Mouse (Mus musculus): ENCODE data around the gene Pigyl. TPM values are rescaled to one million over a fixed set of nuclear protein-coding genes. Genes with fewer than 3 reads are reported as not detected.
A peak's percentile ranks its signal among the peaks of the same experiment; 100 is the strongest.
"Not testable (repeated sequence)": the region's sequence is repeated elsewhere in the genome, so short reads cannot be mapped to it uniquely, and the experiment has no call there.

The Pigyl gene
- polyA plus RNA-seq, 1 experiment from 2014 or later: 87.5 TPM

- Histone ChIP-seq H3K27ac (no peak overlapping the region), H3K4me1 (no peaks in the 10 kb centered on the region), H3K4me2 (no peak overlapping the region), H3K9ac (no peak overlapping the region), H3K36me3 (ENCODE audit: poor library complexity, severe bottlenecking) (no peaks in the 10 kb centered on the region), H3K27me3 (no peaks in the 10 kb centered on the region), H3K4me3 (no peak overlapping the region), H3K9me3 (replicated peaks) (no peaks in the 10 kb centered on the region; the same call in 1 of the 2 replicates)
- 86% methylated on average over 8 of the region's 8 CpGs for WGBS
- ATAC-seq: no peak
These were observed 12.2 kb upstream of the Pigyl start for GRCm38 (mm10) chr9:22144304-22144965.

- 84% methylated on average over 20 of the region's 20 CpGs for WGBS
- H3K9me3 ChIP-seq (replicated peaks): no peaks in the 10 kb centered on the region; the same call in 1 of the 2 replicates
- ATAC-seq: no peak
- no peak overlapping the region for H3K4me2 ChIP-seq
- H3K27ac ChIP-seq: no peak overlapping the region
- no peak overlapping the region for H3K9ac ChIP-seq
- no peaks in the 10 kb centered on the region for H3K4me1 ChIP-seq
- H3K27me3 ChIP-seq: no peaks in the 10 kb centered on the region
- no peaks in the 10 kb centered on the region for H3K36me3 ChIP-seq (ENCODE audit: poor library complexity, severe bottlenecking)
- H3K4me3 ChIP-seq: no peak overlapping the region
These were observed 7.0 kb upstream of the Pigyl start for GRCm38 (mm10) chr9:22149426-22150248.

- not testable (repeated sequence) for ATAC-seq; H3K4me1 ChIP-seq; H3K9ac ChIP-seq; H3K4me3 ChIP-seq; H3K36me3 ChIP-seq (ENCODE audit: poor library complexity, severe bottlenecking); H3K9me3 ChIP-seq (replicated peaks); H3K27me3 ChIP-seq; H3K4me2 ChIP-seq; H3K27ac ChIP-seq
- WGBS: 89% methylated on average over 7 of the region's 7 CpGs
These were observed 6.4 kb upstream of the Pigyl start for GRCm38 (mm10) chr9:22150249-22150693.

GRCm38 (mm10) chr9:22150946-22151345 is 5.7 kb upstream of the Pigyl start:
- ATAC-seq: no peak
- H3K27me3 ChIP-seq: no peaks in the 10 kb centered on the region
- H3K36me3 ChIP-seq (ENCODE audit: poor library complexity, severe bottlenecking): no peaks in the 10 kb centered on the region
- no peak overlapping the region for H3K4me2 ChIP-seq
- H3K4me1 ChIP-seq: 0 out of 2 replicates have a peak, but pooled peaks cover 4% of the 10 kb centered on the region
- H3K27ac ChIP-seq: no peak overlapping the region
- no peaks in the 10 kb centered on the region; the same call in 1 of the 2 replicates for H3K9me3 ChIP-seq (replicated peaks)
- no peak overlapping the region for H3K9ac ChIP-seq
- H3K4me3 ChIP-seq: no peak overlapping the region
- WGBS: 83% methylated on average over 2 of the region's 2 CpGs

- H3K9ac ChIP-seq: no peak overlapping the region
- 90% methylated on average over 3 of the region's 3 CpGs for WGBS
- peaks cover 18% of the 10 kb centered on the region for H3K4me1 ChIP-seq
- ATAC-seq: no peak
- H3K4me2 ChIP-seq: no peak overlapping the region
- peaks cover 2% of the 10 kb centered on the region; the same call in 1 of the 2 replicates for H3K27me3 ChIP-seq
- no peak overlapping the region for H3K27ac ChIP-seq
- no peak overlapping the region for H3K4me3 ChIP-seq
- no peaks in the 10 kb centered on the region for H3K9me3 ChIP-seq (replicated peaks)
- 0 out of 2 replicates have a peak, but pooled peaks cover 7% of the 10 kb centered on the region for H3K36me3 ChIP-seq (ENCODE audit: poor library complexity, severe bottlenecking)
These were observed 2.8 kb upstream of the Pigyl start for GRCm38 (mm10) chr9:22153810-22154209.

GRCm38 (mm10) chr9:22155614-22156013 is 1.0 kb upstream of the Pigyl start:
- no peak overlapping the region for H3K27ac ChIP-seq
- no peak overlapping the region for H3K9ac ChIP-seq
- H3K4me3 ChIP-seq: no peak overlapping the region
- no peaks in the 10 kb centered on the region for H3K9me3 ChIP-seq (replicated peaks)
- 0 out of 2 replicates have a peak, but pooled peaks cover 7% of the 10 kb centered on the region for H3K36me3 ChIP-seq (ENCODE audit: poor library complexity, severe bottlenecking)
- peaks cover 2% of the 10 kb centered on the region; the same call in 1 of the 2 replicates for H3K27me3 ChIP-seq
- ATAC-seq: peak; percentile 28
- 29% methylated on average over 10 of the region's 10 CpGs for WGBS
- peak overlapping the region; percentile 69; the same call in 1 of the 2 replicates for H3K4me2 ChIP-seq
- peaks cover 18% of the 10 kb centered on the region for H3K4me1 ChIP-seq

- Histone ChIP-seq H3K27me3 (peaks cover 2% of the 10 kb centered on the region; the same call in 1 of the 2 replicates), H3K27ac (no peak overlapping the region), H3K4me2 (peak overlapping the region; percentile 69), H3K9me3 (replicated peaks) (no peaks in the 10 kb centered on the region), H3K36me3 (ENCODE audit: poor library complexity, severe bottlenecking) (0 out of 2 replicates have a peak, but pooled peaks cover 7% of the 10 kb centered on the region), H3K9ac (peak overlapping the region; percentile 91), H3K4me1 (peaks cover 18% of the 10 kb centered on the region), H3K4me3 (peak overlapping the region; percentile 68)
- no peak for ATAC-seq
- 76% methylated on average over 34 of the region's 34 CpGs for WGBS
These were observed 1.0 kb downstream of the Pigyl start for GRCm38 (mm10) chr9:22157516-22158265.

GRCm38 (mm10) chr9:22161299-22161698 is 4.7 kb downstream of the Pigyl start:
- Histone ChIP-seq H3K9ac (no peak overlapping the region), H3K4me3 (no peak overlapping the region), H3K36me3 (ENCODE audit: poor library complexity, severe bottlenecking) (0 out of 2 replicates have a peak, but pooled peaks cover 7% of the 10 kb centered on the region), H3K9me3 (replicated peaks) (no peaks in the 10 kb centered on the region), H3K27me3 (peaks cover 7% of the 10 kb centered on the region; the same call in 1 of the 2 replicates), H3K4me2 (no peak overlapping the region), H3K4me1 (peaks cover 11% of the 10 kb centered on the region), H3K27ac (no peak overlapping the region)
- no peak for ATAC-seq
- WGBS: 38% methylated on average over 6 of the region's 6 CpGs

GRCm38 (mm10) chr9:22162305-22162704 is 5.7 kb downstream of the Pigyl start:
- 78% methylated on average over 9 of the region's 9 CpGs for WGBS
- Histone ChIP-seq H3K27me3 (peaks cover 7% of the 10 kb centered on the region; the same call in 1 of the 2 replicates), H3K9me3 (replicated peaks) (peaks cover 4% of the 10 kb centered on the region; the same call in 1 of the 2 replicates), H3K36me3 (ENCODE audit: poor library complexity, severe bottlenecking) (0 out of 2 replicates have a peak, but pooled peaks cover 7% of the 10 kb centered on the region), H3K27ac (no peak overlapping the region), H3K9ac (no peak overlapping the region), H3K4me2 (no peak overlapping the region), H3K4me1 (peaks cover 8% of the 10 kb centered on the region), H3K4me3 (no peak overlapping the region)
- ATAC-seq: no peak

GRCm38 (mm10) chr9:22162912-22163311 is 6.3 kb downstream of the Pigyl start:
- 86% methylated on average over 7 of the region's 7 CpGs for WGBS
- no peak overlapping the region for H3K4me3 ChIP-seq
- ATAC-seq: no peak
- H3K9me3 ChIP-seq (replicated peaks): peaks cover 4% of the 10 kb centered on the region; the same call in 1 of the 2 replicates
- H3K4me2 ChIP-seq: no peak overlapping the region
- peaks cover 2% of the 10 kb centered on the region for H3K4me1 ChIP-seq
- peaks cover 6% of the 10 kb centered on the region; the same call in 1 of the 2 replicates for H3K27me3 ChIP-seq
- no peak overlapping the region for H3K9ac ChIP-seq
- no peak overlapping the region for H3K27ac ChIP-seq
- H3K36me3 ChIP-seq (ENCODE audit: poor library complexity, severe bottlenecking): 0 out of 2 replicates have a peak, but pooled peaks cover 7% of the 10 kb centered on the region
